7 mouse cellular contexts compared by ENCODE assay signal in genomic region chr7:6410043-6410442, GRCm38 (mm10). TPM values are rescaled to one million over a fixed set of nuclear protein-coding genes. Genes with fewer than 3 reads are reported as not detected.
DNase-seq lines count a peak whose midpoint lies in the region; ATAC-seq lines count a peak whose summit lies in the region.

Gene Gm20715, plus strand, starts transcription at chr7:6410277.

- ATAC-seq in embryonic facial prominence, embryonic 12.5 days (ENCODE audit: insufficient number of reproducible peaks, insufficient read depth, low FRiP score, low TSS enrichment), result peak; percentile 88
- peak; percentile 80 for ATAC-seq in midbrain, embryonic 12.5 days (ENCODE audit: low FRiP score, low read depth)

- WGBS in embryonic facial prominence, embryonic 12.5 days, result under 1% methylated on average over 17 of the region's 17 CpGs
- WGBS in midbrain, embryonic 12.5 days, result 2% methylated on average over 17 of the region's 17 CpGs

- H3K27ac ChIP-seq in embryonic facial prominence, embryonic 12.5 days, result no peak within 1 kb of the TSS
- H3K27ac ChIP-seq in midbrain, embryonic 12.5 days (replicated peaks), result no peak within 1 kb of the TSS

- intact Hi-C loops in left cerebral cortex, postnatal 4 days (cut with DNase I), result no loop called here

- H3K36me3 ChIP-seq in embryonic facial prominence, embryonic 12.5 days, result no peaks in the 10 kb centered on the region
- no peaks in the 10 kb centered on the region for H3K36me3 ChIP-seq in midbrain, embryonic 12.5 days

- H3K4me1 ChIP-seq in embryonic facial prominence, embryonic 12.5 days, result no peaks in the 10 kb centered on the region
- H3K4me1 ChIP-seq in midbrain, embryonic 12.5 days, result peaks cover under 1% of the 10 kb centered on the region; the same call in 1 of the 2 replicates

- no peak within 1 kb of the TSS for H3K9ac ChIP-seq in embryonic facial prominence, embryonic 12.5 days
- no peak within 1 kb of the TSS for H3K9ac ChIP-seq in midbrain, embryonic 12.5 days (replicated peaks)

- H3K4me2 ChIP-seq in embryonic facial prominence, embryonic 12.5 days (replicated peaks), result no peak within 1 kb of the TSS
- H3K4me2 ChIP-seq in midbrain, embryonic 12.5 days (replicated peaks), result no peak within 1 kb of the TSS

- peak; percentile 97 for DNase-seq in adipocyte (ENCODE audit: low spot score)
- DNase-seq in heart, adult 18-20 months, result peak; percentile 92 to 98
- peak; percentile 89 for DNase-seq in kidney, adult 11 months
- DNase-seq in left cerebral cortex, postnatal 4 days, result peak; percentile 80
- peak; percentile 46 to 64 for DNase-seq in spleen, adult 18-20 months

- no peak within 1 kb of the TSS for H3K4me3 ChIP-seq in embryonic facial prominence, embryonic 12.5 days
- no peak within 1 kb of the TSS for H3K4me3 ChIP-seq in midbrain, embryonic 12.5 days

- no peaks in the 10 kb centered on the region for H3K27me3 ChIP-seq in embryonic facial prominence, embryonic 12.5 days
- H3K27me3 ChIP-seq in midbrain, embryonic 12.5 days, result peaks cover 2% of the 10 kb centered on the region; the same call in 1 of the 2 replicates

- H3K9me3 ChIP-seq in embryonic facial prominence, embryonic 12.5 days, result no peaks in the 10 kb centered on the region
- no peaks in the 10 kb centered on the region for H3K9me3 ChIP-seq in midbrain, embryonic 12.5 days

RNA-seq across cellular contexts. Expression of gene Gm20715, which starts in this region (rescaled TPM):
- polyA plus RNA-seq in embryonic facial prominence, embryonic 12.5 days (2016; fragmentation: Nextera tagmentation; extraction: Ambion mirVana), result 0.05 TPM in 1 of 2 replicates, not detected in the other
- not detected for total RNA-seq in heart, adult 18-20 months (2021)
- total RNA-seq in left cerebral cortex, postnatal 4 days (2021), result under 1 TPM; 0.44 to 0.56 TPM
- polyA plus RNA-seq in midbrain, embryonic 12.5 days (2016; fragmentation: Nextera tagmentation; extraction: Ambion mirVana), result not detected in 2 replicates

Comparison
In these comparisons a context has a peak if more than half of its experiments do, and no peak if none do; other contexts are left out.
1. Peak in ATAC-seq in embryonic facial prominence, embryonic 12.5 days; RNA of the gene not detected or under 1 TPM.
2. Peak in DNase-seq in heart, adult 18-20 months; RNA of the gene not detected or under 1 TPM.
3. Peak in DNase-seq in left cerebral cortex, postnatal 4 days; RNA of the gene not detected or under 1 TPM.
4. Peak in ATAC-seq in midbrain, embryonic 12.5 days; RNA of the gene not detected or under 1 TPM.